Mouse (Mus musculus): ENCODE results near the gene Ppfibp1.

Ppfibp1 gene

DNA sequence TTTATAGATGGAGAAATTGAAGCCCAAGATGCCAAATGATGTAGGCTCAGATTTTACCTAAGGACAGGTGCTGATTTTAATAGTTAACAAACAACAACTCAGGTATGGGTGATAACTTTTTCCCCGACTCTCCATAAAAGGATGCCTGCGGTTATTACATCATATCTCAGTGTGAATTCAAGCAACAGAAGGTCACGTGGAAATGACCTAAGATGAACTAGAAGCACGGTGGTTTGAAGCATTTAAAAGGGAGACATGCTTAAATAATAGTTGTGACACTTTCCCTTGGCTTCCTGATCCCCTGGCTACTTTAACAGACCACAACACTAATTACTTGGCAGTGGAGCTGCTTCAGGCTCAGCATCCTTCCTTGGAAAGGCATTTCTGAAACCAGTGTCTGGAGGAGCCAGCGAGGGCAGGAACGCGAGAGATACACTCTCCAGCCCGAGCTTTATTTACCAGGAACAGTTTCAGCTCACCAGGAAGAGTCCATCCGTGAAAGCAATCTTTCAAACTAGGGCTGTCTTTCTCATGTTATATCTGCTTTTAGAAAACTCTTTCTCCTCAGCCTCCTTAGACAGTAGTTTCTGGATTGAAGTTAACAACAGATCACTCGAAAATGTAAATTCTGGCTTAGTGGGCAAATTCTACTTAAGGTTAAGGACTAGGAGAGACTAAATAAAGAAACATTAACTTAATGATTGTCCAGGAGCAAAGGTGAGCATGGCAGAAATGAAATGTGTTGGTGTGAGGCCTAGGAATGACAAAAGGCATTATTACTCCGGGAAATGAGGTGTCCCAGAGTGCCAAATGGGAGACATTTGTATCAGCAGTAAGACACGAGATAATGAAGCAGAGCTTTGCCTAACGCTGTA lies 6.2 kb upstream of the Ppfibp1 start:
- no peak for DNase-seq (ENCODE audit: low spot score)

DNA sequence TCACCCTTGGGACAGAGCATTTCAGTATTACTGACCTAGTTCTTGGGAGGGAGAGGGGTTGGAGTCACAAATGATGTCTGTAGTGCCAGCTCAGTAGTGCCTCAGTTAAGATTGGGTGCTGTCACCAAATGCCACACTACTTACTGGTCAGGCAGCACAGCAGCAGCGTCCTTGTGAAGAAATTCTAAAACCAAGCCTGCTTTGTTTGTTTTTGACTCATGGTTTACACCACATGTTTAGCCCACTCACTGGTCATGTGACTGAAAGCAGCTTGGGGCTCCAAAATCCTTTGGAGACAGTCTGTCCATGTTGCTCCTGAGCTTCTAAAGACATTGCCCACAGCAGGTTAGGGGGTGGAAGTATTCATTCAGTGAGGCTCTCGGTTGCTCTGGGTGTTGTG lies 4.9 kb upstream of the Ppfibp1 start:
- DNase-seq (ENCODE audit: low spot score), result no peak

GRCm38 (mm10) chr6:146884171-146884570 lies 4.1 kb upstream of the Ppfibp1 start:
- no peak for DNase-seq (ENCODE audit: low spot score)

DNA sequence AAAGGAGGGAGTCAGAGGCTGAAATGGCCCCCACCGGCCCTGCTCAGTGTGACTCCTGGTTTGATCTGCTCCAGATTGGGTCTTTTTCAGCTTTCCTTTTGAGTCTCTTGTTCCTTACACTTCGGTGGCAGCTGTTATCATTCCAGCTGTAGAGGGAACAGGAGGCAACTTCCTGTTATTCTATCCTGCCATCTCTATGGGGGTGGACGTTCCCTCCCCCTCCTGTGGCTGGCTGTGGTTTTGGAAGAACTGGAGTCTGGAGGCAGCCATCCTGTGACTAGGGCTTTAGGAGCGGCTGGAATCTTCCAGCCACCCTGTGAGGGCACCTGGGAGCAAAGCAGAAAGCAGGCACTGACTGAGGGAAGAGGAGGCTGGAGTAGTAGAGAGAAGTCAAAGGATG lies 3.4 kb upstream of the Ppfibp1 start:
- no peak for DNase-seq (ENCODE audit: low spot score)

DNA sequence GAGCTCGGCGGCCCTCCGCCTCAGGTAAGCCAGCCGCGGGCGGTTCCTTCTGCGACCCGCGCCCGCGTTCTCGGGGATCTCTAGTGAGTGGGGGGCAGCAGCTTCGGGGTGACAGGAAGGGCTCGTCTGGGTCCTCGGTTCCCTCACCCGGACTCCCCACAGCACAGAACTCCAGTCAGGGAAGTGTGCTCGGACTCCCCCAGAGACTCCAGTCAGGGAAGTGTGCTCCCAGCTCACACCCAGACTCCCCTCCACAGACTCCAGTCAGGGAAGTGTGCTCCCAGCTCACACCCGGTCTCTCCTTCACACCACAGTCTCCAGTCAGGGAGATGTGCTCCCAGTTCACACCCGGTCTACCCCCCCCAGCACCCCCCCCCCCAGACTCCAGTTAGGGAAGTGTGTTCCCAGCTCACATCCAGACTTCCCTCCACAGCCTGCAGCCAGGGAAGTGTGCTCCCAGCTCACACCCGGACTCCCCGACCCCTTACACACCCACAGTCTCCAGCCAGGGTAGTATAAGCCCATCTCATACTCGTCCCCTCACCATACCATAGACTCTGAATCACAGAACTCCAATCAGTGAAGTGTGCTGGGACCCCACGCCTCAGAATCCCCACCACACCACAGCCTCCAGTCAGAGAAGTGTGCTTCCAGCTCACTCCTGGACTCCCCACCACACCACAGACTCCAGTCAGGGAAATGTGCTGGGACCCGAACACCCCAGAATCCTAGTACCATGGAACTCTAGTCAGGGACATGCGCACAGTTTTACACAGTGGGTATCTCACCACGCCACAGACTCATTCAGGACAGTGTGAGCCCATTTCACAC lies 588 bp downstream of the Ppfibp1 start:
- no peak for DNase-seq (ENCODE audit: low spot score)

- no peak for DNase-seq (ENCODE audit: low spot score)
Measured at GRCm38 (mm10) chr6:146890215-146890614, 1.9 kb downstream of the Ppfibp1 start.

DNA sequence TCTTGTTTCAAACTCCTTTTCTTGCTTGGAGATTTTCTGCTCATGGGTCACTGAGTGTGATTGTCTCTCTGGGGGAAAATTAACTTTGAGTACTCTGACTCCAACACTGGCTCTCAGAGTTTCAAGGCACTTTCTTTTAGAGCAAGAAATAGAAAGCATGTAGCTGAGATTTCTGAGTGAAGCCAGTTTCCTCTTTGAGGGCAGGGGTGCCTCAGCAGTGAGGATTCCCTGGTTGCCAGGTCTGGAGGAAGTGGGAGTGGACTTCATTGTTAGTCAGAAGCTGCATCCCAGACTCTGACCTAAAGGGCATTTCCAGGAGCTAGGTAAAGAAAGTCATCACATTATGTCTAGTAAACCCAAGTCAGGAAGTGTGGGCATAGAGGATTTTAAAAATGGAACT lies 2.3 kb downstream of the Ppfibp1 start:
- no peak for DNase-seq (ENCODE audit: low spot score)

DNA sequence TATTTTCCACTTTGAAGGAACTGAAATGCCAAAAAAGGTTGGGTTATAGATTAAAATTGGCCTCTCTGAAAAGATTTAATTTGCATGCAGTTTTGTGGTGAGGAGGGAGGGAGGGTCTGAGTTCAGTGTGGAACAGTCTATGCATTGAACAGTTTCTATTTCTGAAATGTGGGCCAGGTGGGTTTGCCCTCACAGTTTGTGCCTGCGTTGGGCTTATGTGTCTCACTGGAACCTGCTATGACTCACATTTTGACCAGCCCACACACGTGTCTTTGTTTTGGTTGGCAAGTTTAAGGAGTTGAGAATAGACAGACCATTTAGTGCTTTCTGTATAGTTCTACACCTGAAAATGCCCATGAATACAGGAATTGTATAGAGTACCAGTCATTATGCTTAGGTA lies 5.6 kb downstream of the Ppfibp1 start:
- no peak for DNase-seq (ENCODE audit: low spot score)

DNA sequence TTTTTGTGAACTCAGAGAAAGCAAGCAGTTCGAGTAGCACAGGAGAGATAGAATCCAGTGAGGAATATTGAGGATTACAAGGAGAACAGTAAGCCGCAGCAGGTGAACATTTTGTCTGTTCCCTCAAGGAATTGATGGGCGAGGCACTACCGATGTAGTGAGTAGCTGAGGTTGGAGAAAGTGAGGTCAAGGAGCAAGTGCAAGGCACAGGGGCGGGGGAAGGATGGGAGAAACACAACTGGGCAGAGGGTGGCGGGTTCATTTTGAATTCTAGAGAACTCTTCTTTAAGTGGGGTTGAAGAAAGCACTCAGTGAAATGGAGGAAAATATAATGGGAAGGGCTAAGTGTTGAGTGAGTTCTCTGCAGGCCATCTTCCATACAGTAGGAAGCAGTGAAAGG lies 10.4 kb downstream of the Ppfibp1 start:
- DNase-seq (ENCODE audit: low spot score), result no peak

- DNase-seq (ENCODE audit: low spot score), result no peak
Measured at GRCm38 (mm10) chr6:146899647-146900046, 11.4 kb downstream of the Ppfibp1 start.

DNA sequence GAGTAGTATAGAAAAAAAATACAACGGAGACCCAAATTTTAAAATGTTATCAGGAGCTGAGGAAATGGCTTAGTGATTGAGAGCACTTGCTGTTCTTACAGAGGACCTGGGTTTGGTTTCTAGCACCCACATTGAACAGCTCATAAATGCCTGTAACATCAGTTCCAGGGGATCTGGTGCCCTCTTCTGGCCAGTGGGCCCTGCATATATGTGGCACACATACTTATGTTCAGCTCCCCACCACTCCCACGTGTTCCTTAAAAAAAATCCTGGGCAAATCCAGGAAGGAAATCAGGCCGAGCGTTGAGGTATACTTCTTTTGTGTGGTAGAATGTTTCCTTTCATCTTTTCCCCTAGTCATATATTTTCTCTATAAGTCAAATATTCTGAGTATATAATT lies 13.6 kb downstream of the Ppfibp1 start:
- no peak for DNase-seq (ENCODE audit: low spot score)

DNA sequence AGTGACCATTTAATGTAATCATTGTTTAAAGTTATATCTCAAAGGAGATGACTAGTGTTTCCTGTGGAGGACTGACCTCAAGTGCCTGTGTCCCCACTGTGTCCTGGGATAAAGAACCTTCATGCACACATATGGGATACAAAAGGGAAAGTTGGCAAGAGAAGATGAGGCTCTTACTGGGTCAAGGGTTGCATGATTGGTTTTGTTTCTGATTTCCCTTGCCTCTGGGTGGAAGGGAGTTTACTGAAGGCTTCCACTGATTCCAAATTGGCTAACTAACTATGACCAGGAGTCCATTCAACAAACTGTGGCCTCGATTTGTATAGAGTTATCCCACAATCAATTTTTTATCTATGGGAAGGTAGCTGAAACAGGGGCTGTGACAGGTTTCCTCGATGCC lies 15.3 kb downstream of the Ppfibp1 start:
- DNase-seq (ENCODE audit: low spot score), result no peak

GRCm38 (mm10) chr6:146904707-146905106 lies 16.4 kb downstream of the Ppfibp1 start:
- DNase-seq (ENCODE audit: low spot score), result no peak

GRCm38 (mm10) chr6:146906000-146906786 lies 17.9 kb downstream of the Ppfibp1 start:
- DNase-seq (ENCODE audit: low spot score), result no peak

- no peak for DNase-seq (ENCODE audit: low spot score)
Measured at GRCm38 (mm10) chr6:146907061-146907794, 18.9 kb downstream of the Ppfibp1 start.

DNA sequence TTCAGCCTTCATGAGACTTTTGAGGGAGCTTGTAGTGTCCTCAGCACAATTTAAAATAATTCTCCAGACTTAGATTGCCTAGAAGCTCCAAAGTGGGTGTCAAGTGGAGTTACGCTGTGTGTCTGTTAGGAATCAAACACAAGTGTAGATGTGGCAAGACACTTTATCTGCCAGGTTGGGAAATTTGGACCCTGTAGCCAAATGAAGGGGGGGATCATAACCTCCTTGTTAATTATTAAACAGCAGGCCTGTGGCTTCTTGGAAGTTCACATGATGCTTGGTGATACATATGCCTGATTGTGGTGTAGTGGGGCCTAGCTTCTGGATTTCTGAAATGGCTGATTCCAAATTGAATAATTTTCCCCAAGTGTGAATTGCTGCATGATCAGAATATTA lies 19.5 kb downstream of the Ppfibp1 start:
- DNase-seq (ENCODE audit: low spot score), result no peak

DNA sequence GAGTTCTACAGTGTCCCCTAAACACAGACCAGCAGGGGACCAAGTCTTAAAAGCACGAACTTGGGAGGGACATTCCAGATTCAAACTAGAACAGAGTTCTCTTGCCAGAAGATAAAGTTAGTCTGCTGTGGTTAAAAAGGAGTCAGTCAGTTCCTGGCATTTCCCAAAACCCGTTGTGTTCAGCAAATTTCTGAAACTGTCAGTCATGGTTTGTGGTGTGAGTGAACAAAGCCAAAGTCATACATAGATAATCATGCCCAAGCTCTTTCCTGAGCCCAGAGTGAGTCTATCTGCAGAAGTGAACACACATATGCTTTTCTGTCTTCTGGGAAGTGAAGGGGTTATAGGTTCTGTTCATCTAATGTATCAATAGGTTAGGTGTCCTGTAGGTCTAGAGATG lies 20.5 kb downstream of the Ppfibp1 start:
- DNase-seq (ENCODE audit: low spot score), result no peak

DNA sequence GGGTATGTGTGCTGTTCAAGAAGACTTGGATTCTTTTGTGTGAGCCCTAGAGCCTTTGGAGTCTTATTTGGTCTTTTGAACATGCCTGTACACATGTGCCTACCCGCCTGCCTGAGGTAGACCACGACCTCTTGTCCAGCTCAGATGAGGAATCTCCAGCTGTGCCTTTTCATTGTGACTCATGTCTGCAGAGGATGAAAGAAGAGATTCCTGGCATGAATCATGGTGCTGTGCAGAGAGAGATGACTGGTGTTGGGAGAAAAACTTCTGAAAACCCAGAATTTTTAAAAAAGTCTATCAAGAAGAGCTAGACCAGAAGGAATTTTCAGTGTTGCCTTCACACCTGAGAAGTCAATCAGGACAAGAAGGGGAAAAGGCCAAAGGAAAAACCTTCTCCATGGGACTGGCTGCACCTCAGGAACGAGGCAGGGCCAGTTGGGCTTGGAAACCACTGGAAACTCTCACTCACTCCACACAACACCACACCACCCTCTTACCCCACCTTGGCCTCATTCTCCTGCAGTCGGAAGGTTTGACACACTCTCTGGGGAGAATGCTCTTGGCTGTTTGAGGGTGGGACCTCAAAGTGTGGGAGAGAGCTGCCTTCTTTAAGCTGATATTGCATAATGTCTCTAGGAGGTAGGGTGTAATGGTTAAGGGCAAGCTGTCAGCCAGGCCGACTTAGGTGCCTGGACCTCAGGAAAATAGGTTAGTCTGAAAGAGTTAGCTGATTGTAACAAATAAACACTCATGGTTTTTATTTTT lies 21.6 kb downstream of the Ppfibp1 start:
- no peak for DNase-seq (ENCODE audit: low spot score)

DNA sequence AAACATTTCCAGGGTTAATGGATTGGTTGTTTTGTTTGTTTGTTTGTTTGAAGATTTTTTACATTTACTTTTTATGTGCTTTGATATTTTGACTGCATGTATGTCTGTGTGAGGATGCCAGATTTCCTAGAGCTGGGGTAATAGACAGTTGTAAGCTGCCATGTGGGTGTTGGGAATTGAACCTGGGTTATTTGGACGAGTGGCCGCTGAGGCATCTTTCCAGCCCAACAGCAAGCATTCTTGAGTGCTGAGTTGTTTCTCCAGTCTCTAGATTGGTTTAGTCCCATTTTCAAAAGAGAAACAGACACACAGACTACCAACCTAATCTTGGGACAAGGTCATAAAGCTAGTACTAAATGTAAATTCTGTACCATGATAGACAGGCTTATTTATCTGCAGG lies 22.5 kb downstream of the Ppfibp1 start:
- no peak for DNase-seq (ENCODE audit: low spot score)

DNA sequence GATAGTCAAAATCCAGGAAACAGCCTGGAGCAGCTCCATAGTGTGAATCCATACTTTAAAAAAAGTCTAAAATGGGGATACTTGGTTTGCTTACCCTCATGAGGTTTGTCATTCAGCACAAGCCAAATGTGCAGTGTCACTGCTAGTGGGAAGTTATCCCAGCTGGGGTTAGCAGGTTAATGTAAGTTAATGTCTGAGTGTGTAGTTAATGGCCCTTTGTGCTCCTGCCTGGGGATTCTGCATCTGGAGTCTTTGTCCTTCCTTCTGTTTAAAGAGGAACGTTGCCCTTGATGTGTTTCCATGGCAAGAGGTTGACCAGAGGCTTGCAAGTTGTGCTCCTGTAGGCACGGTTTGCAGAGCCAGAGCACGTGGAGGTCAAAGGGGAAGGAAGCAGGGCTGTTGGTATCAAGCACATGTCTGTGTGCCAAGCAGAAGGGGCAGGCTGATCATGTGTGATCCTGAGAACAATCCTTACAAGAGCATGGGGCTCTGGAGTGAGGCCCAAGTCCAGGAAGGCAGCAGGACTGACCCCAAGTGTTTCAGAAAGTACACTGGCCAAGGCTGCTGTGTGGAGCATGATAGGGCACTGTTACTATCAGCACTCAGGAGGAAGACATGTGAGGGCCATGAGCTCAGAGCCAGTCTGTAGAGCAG lies 24.7 kb downstream of the Ppfibp1 start:
- no peak for DNase-seq (ENCODE audit: low spot score)

All from T-cell, adult 2 months (primary cell).